ENCODE assay signal across 16 mouse cellular contexts in the genomic region with DNA sequence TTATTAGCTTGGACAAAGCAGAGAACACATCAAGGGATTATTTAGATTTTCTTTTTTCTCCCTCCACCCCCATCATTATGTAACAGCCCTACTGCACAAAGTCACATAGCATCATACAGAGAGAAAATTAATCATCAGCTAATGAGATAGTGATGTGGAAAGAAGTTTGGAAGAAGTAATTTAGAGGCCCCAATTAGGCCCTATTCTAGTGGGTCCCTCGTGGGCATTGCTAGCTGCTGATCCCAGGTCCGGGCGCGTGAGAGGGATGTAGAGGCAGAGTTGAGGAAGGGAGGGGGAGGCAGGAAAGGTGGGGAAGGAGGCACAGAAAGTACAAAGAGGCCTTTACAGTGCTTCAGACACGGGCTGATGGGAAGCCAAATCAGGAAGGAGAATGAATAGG.
"Had no signal": no experiment of that assay in that cellular context is flagged by ENCODE, and none has a peak within 500 bp of the region (broad histone marks: within the 10 kb centered on the region; RNA-seq: fewer than 3 reads in every experiment).

No protein-coding gene starts in this region.

- H3K9ac ChIP-seq: limb, embryonic 12.5 days; liver, embryonic 13.5 days; liver, postnatal 0 days; lung, embryonic 15.5 days; midbrain, embryonic 15.5 days; neural tube, embryonic 13.5 days had no signal

- H3K9me3 ChIP-seq: limb, embryonic 12.5 days; liver, embryonic 13.5 days; lung, embryonic 15.5 days; midbrain, embryonic 15.5 days; neural tube, embryonic 13.5 days had no signal

- H3K36me3 ChIP-seq: limb, embryonic 12.5 days; liver, embryonic 13.5 days; lung, embryonic 15.5 days; midbrain, embryonic 15.5 days; neural tube, embryonic 13.5 days had no signal

- DNase-seq: kidney, adult 9 months; kidney, postnatal 25 days; liver; liver, embryonic 13.5 days; liver, postnatal 0 days; lung, postnatal 14 days; spleen, adult 18-20 months; thymus, adult 18-20 months; thymus, postnatal 14 days had no signal

- H3K4me3 ChIP-seq: limb, embryonic 12.5 days; liver, embryonic 13.5 days; lung, embryonic 15.5 days; megakaryocyte, embryonic 14.5 days; midbrain, embryonic 15.5 days; neural tube, embryonic 13.5 days had no signal

- H3K4me2 ChIP-seq: limb, embryonic 12.5 days; liver, embryonic 13.5 days; lung, embryonic 15.5 days; midbrain, embryonic 11.5 days; midbrain, embryonic 15.5 days; neural tube, embryonic 13.5 days had no signal

- H3K27ac ChIP-seq: limb, embryonic 12.5 days; liver, embryonic 13.5 days; lung, embryonic 15.5 days; macrophage; midbrain, embryonic 15.5 days; neural tube, embryonic 13.5 days had no signal

- H3K27me3 ChIP-seq: limb, embryonic 12.5 days; liver, embryonic 13.5 days; lung, embryonic 15.5 days; midbrain, embryonic 15.5 days; neural tube, embryonic 13.5 days had no signal

- H3K4me1 ChIP-seq: liver, embryonic 13.5 days; lung, embryonic 15.5 days; midbrain, embryonic 15.5 days; neural tube, embryonic 13.5 days had no signal

- ATAC-seq: liver, postnatal 0 days; midbrain, embryonic 15.5 days had no signal
